17 mouse cellular contexts compared by ENCODE assay signal in the genomic region with DNA sequence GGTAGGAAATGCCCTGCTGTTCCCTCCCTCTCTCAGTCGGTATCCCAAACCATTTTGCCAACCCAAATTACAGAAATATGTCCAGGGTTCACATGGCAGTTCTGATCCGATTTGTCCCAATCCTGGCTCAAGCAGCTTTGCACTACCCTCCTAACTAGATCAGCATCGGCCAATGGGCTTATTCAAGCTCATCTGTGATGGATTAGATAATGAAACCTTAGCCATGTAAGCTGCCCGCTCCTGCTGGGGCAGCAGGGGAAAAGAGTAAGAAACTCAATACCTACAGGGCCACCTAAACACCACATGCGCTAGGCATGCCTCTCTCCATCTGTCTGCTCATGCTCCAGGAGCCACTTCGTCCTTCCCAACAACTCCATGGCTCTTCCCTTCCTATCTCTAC. TPM values are rescaled to one million over a fixed set of nuclear protein-coding genes. Genes with fewer than 3 reads are reported as not detected.
DNase-seq lines count a peak whose midpoint lies in the region; ATAC-seq and TF ChIP-seq lines count a peak whose summit lies in the region.
"Had no signal": no experiment of that assay in that cellular context is flagged by ENCODE, and none has a peak within 500 bp of the region (broad histone marks: within the 10 kb centered on the region; RNA-seq: fewer than 3 reads in every experiment).

No protein-coding gene starts in this region.

- H3K27me3 ChIP-seq in hindbrain, embryonic 11.5 days (ENCODE audit: control insufficient read depth, insufficient read depth, low read length), result no peaks in the 10 kb centered on the region
- H3K27me3 ChIP-seq in hindbrain, postnatal 0 days (ENCODE audit: insufficient read depth, low read length), result no peaks in the 10 kb centered on the region
- H3K27me3 ChIP-seq in embryonic facial prominence, embryonic 12.5 days, result no peaks in the 10 kb centered on the region
- H3K27me3 ChIP-seq in limb, embryonic 14.5 days (ENCODE audit: control insufficient read depth, insufficient read depth, low read length), result no peaks in the 10 kb centered on the region
- no peaks in the 10 kb centered on the region for H3K27me3 ChIP-seq in forebrain, embryonic 16.5 days (replicated peaks; ENCODE audit: control insufficient read depth, insufficient read depth, low read length)
- H3K27me3 ChIP-seq: forebrain, embryonic 12.5 days had no signal

- ATAC-seq in hindbrain, embryonic 11.5 days (ENCODE audit: low FRiP score), result no peak
- ATAC-seq in hindbrain, postnatal 0 days, result no peak
- no peak for ATAC-seq in embryonic facial prominence, embryonic 12.5 days (ENCODE audit: insufficient number of reproducible peaks, insufficient read depth, low FRiP score, low TSS enrichment)
- 0 out of 2 replicates have a peak, but pooled peaks have one; percentile 11 for ATAC-seq in limb, embryonic 14.5 days (ENCODE audit: low FRiP score, low read depth)
- ATAC-seq in forebrain, embryonic 16.5 days, result no peak
- ATAC-seq: midbrain, embryonic 16.5 days had no signal

- no peak overlapping the region for H3K4me3 ChIP-seq in hindbrain, embryonic 11.5 days (ENCODE audit: low read depth, low read length)
- no peak overlapping the region for H3K4me3 ChIP-seq in hindbrain, postnatal 0 days (ENCODE audit: low read length)
- no peak overlapping the region for H3K4me3 ChIP-seq in embryonic facial prominence, embryonic 12.5 days
- H3K4me3 ChIP-seq in limb, embryonic 14.5 days (replicated peaks; ENCODE audit: low read length), result no peak overlapping the region
- H3K4me3 ChIP-seq in forebrain, embryonic 16.5 days (replicated peaks; ENCODE audit: low read length), result no peak overlapping the region
- H3K4me3 ChIP-seq: forebrain, embryonic 12.5 days had no signal

- H3K27ac ChIP-seq in hindbrain, embryonic 11.5 days (ENCODE audit: low read depth, low read length), result no peak overlapping the region
- H3K27ac ChIP-seq in hindbrain, postnatal 0 days, result no peak overlapping the region
- peak overlapping the region; percentile 69 for H3K27ac ChIP-seq in embryonic facial prominence, embryonic 12.5 days
- no peak overlapping the region for H3K27ac ChIP-seq in limb, embryonic 14.5 days (replicated peaks; ENCODE audit: low read depth, low read length)
- no peak overlapping the region for H3K27ac ChIP-seq in forebrain, embryonic 16.5 days (ENCODE audit: low read length)
- H3K27ac ChIP-seq: forebrain, embryonic 12.5 days; hindbrain, embryonic 14.5 days; liver, embryonic 14.5 days; stomach, postnatal 0 days had no signal

- DNase-seq in hindbrain, embryonic 11.5 days (ENCODE audit: low spot score), result peak; percentile 17
- DNase-seq in hindbrain, postnatal 0 days (ENCODE audit: low spot score), result no peak
- DNase-seq in embryo, embryonic 11 days, result peak; percentile 68
- DNase-seq in limb, embryonic 14.5 days (ENCODE audit: low spot score), result no peak
- no peak for DNase-seq in cerebellum, adult 18-20 months
- DNase-seq: cerebellum, adult 9-10 months; kidney, adult 11 months; layer of hippocampus, postnatal 36 days; right cerebral cortex, postnatal 14 days; thymus, postnatal 14 days had no signal

- 70% methylated on average over 6 of the region's 6 CpGs for WGBS in hindbrain, embryonic 11.5 days
- WGBS in hindbrain, postnatal 0 days, result 62% methylated on average over 6 of the region's 6 CpGs
- WGBS in embryonic facial prominence, embryonic 12.5 days, result 13% methylated on average over 6 of the region's 6 CpGs
- 34% methylated on average over 6 of the region's 6 CpGs for WGBS in limb, embryonic 14.5 days
- WGBS in forebrain, embryonic 16.5 days, result 69% methylated on average over 6 of the region's 6 CpGs

- no peak overlapping the region for H3K4me2 ChIP-seq in hindbrain, embryonic 11.5 days (replicated peaks; ENCODE audit: low read depth, low read length)
- H3K4me2 ChIP-seq in hindbrain, postnatal 0 days (ENCODE audit: low read depth, low read length), result no peak overlapping the region
- peak overlapping the region; percentile 24; the same call in 1 of the 2 replicates for H3K4me2 ChIP-seq in embryonic facial prominence, embryonic 12.5 days (replicated peaks)
- H3K4me2 ChIP-seq in limb, embryonic 14.5 days (replicated peaks; ENCODE audit: low read depth, low read length, severe bottlenecking), result no peak overlapping the region
- H3K4me2 ChIP-seq in forebrain, embryonic 16.5 days (ENCODE audit: low read length), result no peak overlapping the region
- H3K4me2 ChIP-seq: forebrain, embryonic 12.5 days; hindbrain, embryonic 14.5 days had no signal

- peaks cover 8% of the 10 kb centered on the region for H3K4me1 ChIP-seq in hindbrain, embryonic 11.5 days (replicated peaks; ENCODE audit: control insufficient read depth, insufficient read depth, low read length)
- H3K4me1 ChIP-seq in hindbrain, postnatal 0 days (ENCODE audit: insufficient read depth, low read length), result peaks cover 20% of the 10 kb centered on the region
- H3K4me1 ChIP-seq in embryonic facial prominence, embryonic 12.5 days, result peaks cover 85% of the 10 kb centered on the region
- H3K4me1 ChIP-seq in limb, embryonic 14.5 days (ENCODE audit: control insufficient read depth, insufficient read depth, low read length), result peaks cover 64% of the 10 kb centered on the region
- peaks cover 28% of the 10 kb centered on the region for H3K4me1 ChIP-seq in forebrain, embryonic 16.5 days (replicated peaks; ENCODE audit: control insufficient read depth, insufficient read depth, low read length)

- TF ChIP-seq POLR2A in limb, embryonic 14.5 days (IDR thresholded peaks at IDR 0.05; ENCODE audit: borderline replicate concordance, extremely low read depth, insufficient read depth, insufficient read length), result no peak

- TF ChIP-seq CTCF in hindbrain, postnatal 0 days (IDR thresholded peaks at IDR 0.05; ENCODE audit: low read depth), result no peak

- no peaks in the 10 kb centered on the region for H3K36me3 ChIP-seq in hindbrain, embryonic 11.5 days (ENCODE audit: control insufficient read depth, insufficient read depth, low read length)
- H3K36me3 ChIP-seq in hindbrain, postnatal 0 days (ENCODE audit: insufficient read depth, low read length), result no peaks in the 10 kb centered on the region
- no peaks in the 10 kb centered on the region for H3K36me3 ChIP-seq in embryonic facial prominence, embryonic 12.5 days
- peaks cover 7% of the 10 kb centered on the region for H3K36me3 ChIP-seq in limb, embryonic 14.5 days (ENCODE audit: control insufficient read depth, insufficient read depth, low read length)
- H3K36me3 ChIP-seq in forebrain, embryonic 16.5 days (ENCODE audit: control insufficient read depth, insufficient read depth), result no peaks in the 10 kb centered on the region

- no peak overlapping the region for H3K9ac ChIP-seq in hindbrain, embryonic 11.5 days (ENCODE audit: low read depth, low read length)
- no peak overlapping the region for H3K9ac ChIP-seq in hindbrain, postnatal 0 days (replicated peaks; ENCODE audit: low read length)
- no peak overlapping the region for H3K9ac ChIP-seq in embryonic facial prominence, embryonic 12.5 days
- H3K9ac ChIP-seq in limb, embryonic 14.5 days (ENCODE audit: low read depth, low read length, severe bottlenecking), result peak overlapping the region; percentile 25; the same call in 1 of the 2 replicates
- no peak overlapping the region for H3K9ac ChIP-seq in forebrain, embryonic 16.5 days (replicated peaks; ENCODE audit: low read depth, low read length)
- H3K9ac ChIP-seq: forebrain, embryonic 12.5 days; hindbrain, embryonic 14.5 days; liver, embryonic 14.5 days had no signal

- H3K9me3 ChIP-seq in hindbrain, embryonic 11.5 days (ENCODE audit: control insufficient read depth, low read length), result no peaks in the 10 kb centered on the region
- H3K9me3 ChIP-seq in hindbrain, postnatal 0 days (ENCODE audit: low read length), result no peaks in the 10 kb centered on the region
- no peaks in the 10 kb centered on the region for H3K9me3 ChIP-seq in embryonic facial prominence, embryonic 12.5 days
- H3K9me3 ChIP-seq in limb, embryonic 14.5 days (ENCODE audit: control insufficient read depth, low read length), result no peaks in the 10 kb centered on the region
- H3K9me3 ChIP-seq in forebrain, embryonic 16.5 days (ENCODE audit: control insufficient read depth, low read length), result no peaks in the 10 kb centered on the region
- H3K9me3 ChIP-seq: forebrain, embryonic 12.5 days had no signal

RNA-seq across cellular contexts. Expression of a gene that starts 5.7 kb away (rescaled TPM):
- 115 and 142 TPM in 2 replicates for polyA plus RNA-seq in hindbrain, embryonic 11.5 days (2014; fragmentation: Nextera tagmentation; extraction: Ambion mirVana)
- 294 and 339 TPM in 2 replicates for total RNA-seq in hindbrain, postnatal 0 days (2014; rRNA removed)
- polyA plus RNA-seq in hindbrain, postnatal 0 days (2015; fragmentation: Nextera tagmentation; extraction: Ambion mirVana), result 84.1 and 91.9 TPM in 2 replicates
- 96.4 and 96.9 TPM in 2 replicates for polyA plus RNA-seq in embryonic facial prominence, embryonic 12.5 days (2016; fragmentation: Nextera tagmentation; extraction: Ambion mirVana)
- polyA plus RNA-seq in limb, embryonic 14.5 days (2012; rRNA removed), result 189 and 205 TPM in 2 replicates
- 94.7 and 101 TPM in 2 replicates for polyA plus RNA-seq in limb, embryonic 14.5 days (2014; fragmentation: Nextera tagmentation; extraction: Ambion mirVana)
- 212 and 226 TPM in 2 replicates for polyA plus RNA-seq in forebrain, embryonic 16.5 days (2015; fragmentation: Nextera tagmentation; extraction: Ambion mirVana)

Comparison
In these comparisons a context has a peak if more than half of its experiments do, and no peak if none do; other contexts are left out.
1. DNase-seq: peak in hindbrain, embryonic 11.5 days (single experiment) and embryo, embryonic 11 days (single experiment); none in hindbrain, postnatal 0 days (single experiment), limb, embryonic 14.5 days (single experiment) and cerebellum, adult 18-20 months (0 of 2).